13 mouse cellular contexts compared by ENCODE assay signal in the genomic region with DNA sequence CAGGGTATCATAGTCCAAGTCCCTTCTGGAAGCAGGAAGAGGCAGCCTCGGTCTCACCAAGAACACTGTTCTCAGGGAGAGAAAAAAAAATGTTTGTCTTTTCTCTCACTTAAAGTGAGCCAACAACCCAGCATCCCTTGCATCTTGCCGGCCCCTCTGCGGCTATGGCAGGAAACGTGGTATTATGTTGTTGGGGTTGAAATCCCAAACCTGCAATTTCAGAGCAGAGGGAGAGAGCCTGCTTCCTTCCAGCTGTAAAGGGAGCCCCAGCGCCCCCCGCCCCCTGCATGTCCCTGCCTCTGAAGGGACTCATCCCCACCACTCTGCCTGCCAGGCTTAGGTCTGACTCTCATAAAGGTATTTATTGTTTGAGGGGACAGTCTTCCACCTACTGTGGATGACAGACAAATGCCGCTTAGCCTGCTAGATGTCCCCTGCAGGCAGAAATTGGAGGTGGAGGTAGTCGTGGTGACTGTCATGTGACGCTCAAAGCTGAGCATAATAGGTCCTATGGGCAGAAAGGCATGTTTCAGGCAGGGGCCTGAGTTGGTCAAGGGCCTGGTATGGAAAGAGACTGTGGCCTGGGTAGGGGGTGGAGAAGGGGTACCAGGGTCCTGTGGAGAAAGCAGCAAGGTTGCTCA. TPM values are rescaled to one million over a fixed set of nuclear protein-coding genes. Genes with fewer than 3 reads are reported as not detected.
A peak's percentile ranks its signal among the peaks of the same experiment; 100 is the strongest.
DNase-seq lines count a peak whose midpoint lies in the region; ATAC-seq and TF ChIP-seq lines count a peak whose summit lies in the region.
"Had no signal": no experiment of that assay in that cellular context is flagged by ENCODE, and none has a peak within 500 bp of the region (broad histone marks: within the 10 kb centered on the region; RNA-seq: fewer than 3 reads in every experiment).

No protein-coding gene starts in this region.

- TF ChIP-seq EP300 in lung, postnatal 0 days (IDR thresholded peaks at IDR 0.05), result no peak

- TF ChIP-seq CTCF in lung, postnatal 0 days (IDR thresholded peaks at IDR 0.05), result no peak

- no peak for DNase-seq in forebrain, embryonic 10.5 days (ENCODE audit: extremely low spot score, low spot score)
- DNase-seq in forebrain, embryonic 11.5 days (ENCODE audit: low spot score), result no peak
- DNase-seq in lung, postnatal 0 days (ENCODE audit: low spot score), result peak; percentile 32
- no peak for DNase-seq in lung, postnatal 4 days
- DNase-seq in thymus, postnatal 0 days (ENCODE audit: low spot score), result peak; percentile 76
- no peak for DNase-seq in ovary, postnatal 10 days (ENCODE audit: low spot score)
- DNase-seq in left cerebral cortex, adult 8-10 months (ENCODE audit: low spot score in 2 of 2), result no peak
- DNase-seq: adrenal gland, postnatal 25 days; heart, postnatal 14 days; left cerebral cortex, postnatal 4 days had no signal

- no peak overlapping the region for H3K4me3 ChIP-seq in forebrain, embryonic 10.5 days
- H3K4me3 ChIP-seq in forebrain, embryonic 11.5 days (ENCODE audit: low read depth, low read length), result no peak overlapping the region
- H3K4me3 ChIP-seq in lung, postnatal 0 days (ENCODE audit: low read depth, low read length), result no peak overlapping the region
- H3K4me3 ChIP-seq: myocyte; stomach, embryonic 15.5 days had no signal

- WGBS in forebrain, embryonic 10.5 days, result 75% methylated on average over 9 of the region's 9 CpGs
- WGBS in forebrain, embryonic 11.5 days, result 74% methylated on average over 9 of the region's 9 CpGs
- WGBS in lung, postnatal 0 days, result 43% methylated on average over 9 of the region's 9 CpGs

- no peaks in the 10 kb centered on the region for H3K27me3 ChIP-seq in forebrain, embryonic 10.5 days (ENCODE audit: poor library complexity, severe bottlenecking)
- no peaks in the 10 kb centered on the region for H3K27me3 ChIP-seq in forebrain, embryonic 11.5 days (ENCODE audit: control insufficient read depth, insufficient read depth, low read length)
- no peaks in the 10 kb centered on the region for H3K27me3 ChIP-seq in lung, postnatal 0 days (replicated peaks; ENCODE audit: insufficient read depth, low read length)
- H3K27me3 ChIP-seq: stomach, embryonic 15.5 days had no signal

- H3K27ac ChIP-seq in forebrain, embryonic 10.5 days, result peak overlapping the region; percentile 30
- no peak overlapping the region for H3K27ac ChIP-seq in forebrain, embryonic 11.5 days (ENCODE audit: low read depth, low read length)
- no peak overlapping the region for H3K27ac ChIP-seq in lung, postnatal 0 days (ENCODE audit: low read length)
- H3K27ac ChIP-seq: stomach, embryonic 15.5 days had no signal

- H3K9me3 ChIP-seq in forebrain, embryonic 10.5 days, result no peaks in the 10 kb centered on the region
- no peaks in the 10 kb centered on the region for H3K9me3 ChIP-seq in forebrain, embryonic 11.5 days (ENCODE audit: control insufficient read depth, low read length)
- no peaks in the 10 kb centered on the region for H3K9me3 ChIP-seq in lung, postnatal 0 days (ENCODE audit: low read length)
- H3K9me3 ChIP-seq: stomach, embryonic 15.5 days had no signal

- H3K9ac ChIP-seq in forebrain, embryonic 11.5 days (ENCODE audit: low read length), result no peak overlapping the region
- H3K9ac ChIP-seq in lung, postnatal 0 days (replicated peaks; ENCODE audit: low read depth), result no peak overlapping the region
- H3K9ac ChIP-seq: stomach, embryonic 15.5 days had no signal

- H3K4me2 ChIP-seq in forebrain, embryonic 11.5 days (ENCODE audit: low read depth, low read length, severe bottlenecking), result no peak overlapping the region
- no peak overlapping the region for H3K4me2 ChIP-seq in lung, postnatal 0 days (replicated peaks; ENCODE audit: low read depth, low read length)
- H3K4me2 ChIP-seq: stomach, embryonic 15.5 days had no signal

- H3K4me1 ChIP-seq in forebrain, embryonic 10.5 days, result peaks cover 26% of the 10 kb centered on the region
- H3K4me1 ChIP-seq in forebrain, embryonic 11.5 days (replicated peaks; ENCODE audit: control insufficient read depth, insufficient read depth, low read length), result 0 out of 2 replicates have a peak, but pooled peaks cover 1% of the 10 kb centered on the region
- H3K4me1 ChIP-seq in lung, postnatal 0 days (ENCODE audit: insufficient read depth, low read depth, low read length), result 0 out of 2 replicates have a peak, but pooled peaks cover 5% of the 10 kb centered on the region
- H3K4me1 ChIP-seq: stomach, embryonic 15.5 days had no signal

- ATAC-seq in forebrain, embryonic 11.5 days (replicated peaks; ENCODE audit: low FRiP score), result no peak
- ATAC-seq in lung, postnatal 0 days, result no peak
- peak; percentile 13 to 23; a peak in 3 of 4 replicates for ATAC-seq in hematopoietic stem cell, adult 5-6 weeks (replicated peaks in 1 of 2; ENCODE audit: insufficient read depth in 1 of 2, low FRiP score in 2 of 2, low TSS enrichment in 1 of 2, low read depth in 1 of 2, poor library complexity in 2 of 2, severe bottlenecking in 2 of 2)

- H3K36me3 ChIP-seq in forebrain, embryonic 10.5 days (replicated peaks), result peaks cover 34% of the 10 kb centered on the region
- H3K36me3 ChIP-seq in forebrain, embryonic 11.5 days (ENCODE audit: control insufficient read depth, insufficient read depth, low read length), result no peaks in the 10 kb centered on the region
- H3K36me3 ChIP-seq in lung, postnatal 0 days (ENCODE audit: insufficient read depth, low read length), result no peaks in the 10 kb centered on the region

RNA-seq across cellular contexts. Expression of a gene that starts 28.7 kb away (rescaled TPM):
- 13.7 and 14.7 TPM in 2 replicates for polyA plus RNA-seq in forebrain, embryonic 10.5 days (2016; fragmentation: Nextera tagmentation; extraction: Ambion mirVana)
- polyA plus RNA-seq in forebrain, embryonic 11.5 days (2014; fragmentation: Nextera tagmentation; extraction: Ambion mirVana), result 8.6 and 11.1 TPM in 2 replicates
- polyA plus RNA-seq in lung, postnatal 0 days (2015; fragmentation: Nextera tagmentation; extraction: Ambion mirVana), result 3.7 and 3.9 TPM in 2 replicates
- total RNA-seq in hematopoietic stem cell, adult 5-6 weeks (2017), result 9.6 and 26.1 TPM in 2 replicates
- 22.3 and 24.6 TPM in 2 replicates for polyA plus RNA-seq in thymus, postnatal 0 days (2015; fragmentation: Nextera tagmentation; extraction: Ambion mirVana)
- total RNA-seq in left cerebral cortex, adult 8-10 months (2022), result 10 to 100 TPM in 1 of 4 experiments, 1 to 10 TPM in 3; 4.2 to 11.2 (median 6.9) TPM

RNA-seq across cellular contexts. Expression of a gene that starts 28.9 kb away (rescaled TPM):
- 5.8 and 6.2 TPM in 2 replicates for polyA plus RNA-seq in forebrain, embryonic 10.5 days (2016; fragmentation: Nextera tagmentation; extraction: Ambion mirVana)
- 5.2 and 7.5 TPM in 2 replicates for polyA plus RNA-seq in forebrain, embryonic 11.5 days (2014; fragmentation: Nextera tagmentation; extraction: Ambion mirVana)
- polyA plus RNA-seq in lung, postnatal 0 days (2015; fragmentation: Nextera tagmentation; extraction: Ambion mirVana), result 4.5 and 5.1 TPM in 2 replicates
- total RNA-seq in hematopoietic stem cell, adult 5-6 weeks (2017), result 7.1 and 12.2 TPM in 2 replicates
- 1.8 and 3.3 TPM in 2 replicates for polyA plus RNA-seq in thymus, postnatal 0 days (2015; fragmentation: Nextera tagmentation; extraction: Ambion mirVana)
- 10 to 100 TPM; 15.0 to 16.6 (median 15.7) TPM for total RNA-seq in left cerebral cortex, adult 8-10 months (2022)

RNA-seq across cellular contexts. Expression of a gene that starts 48.8 kb away (rescaled TPM):
- 8.3 and 9.0 TPM in 2 replicates for polyA plus RNA-seq in forebrain, embryonic 10.5 days (2016; fragmentation: Nextera tagmentation; extraction: Ambion mirVana)
- 9.1 and 9.8 TPM in 2 replicates for polyA plus RNA-seq in forebrain, embryonic 11.5 days (2014; fragmentation: Nextera tagmentation; extraction: Ambion mirVana)
- polyA plus RNA-seq in lung, postnatal 0 days (2015; fragmentation: Nextera tagmentation; extraction: Ambion mirVana), result 12.2 and 12.7 TPM in 2 replicates
- 18.0 and 20.8 TPM in 2 replicates for total RNA-seq in hematopoietic stem cell, adult 5-6 weeks (2017)
- 23.8 and 34.3 TPM in 2 replicates for polyA plus RNA-seq in thymus, postnatal 0 days (2015; fragmentation: Nextera tagmentation; extraction: Ambion mirVana)
- 10 to 100 TPM; 44.8 to 52.2 (median 48.8) TPM for total RNA-seq in left cerebral cortex, adult 8-10 months (2022)

Comparison
In these comparisons a context has a peak if more than half of its experiments do, and no peak if none do; other contexts are left out.
1. DNase-seq: peak in lung, postnatal 0 days (single experiment) and thymus, postnatal 0 days (single experiment); none in forebrain, embryonic 10.5 days (single experiment), forebrain, embryonic 11.5 days (single experiment), lung, postnatal 4 days (0 of 2), ovary, postnatal 10 days (single experiment) and left cerebral cortex, adult 8-10 months (0 of 2).
2. ATAC-seq: peak in hematopoietic stem cell, adult 5-6 weeks (2 of 2); none in forebrain, embryonic 11.5 days (single experiment) and lung, postnatal 0 days (single experiment).